Mouse (Mus musculus): ENCODE measurements around the gene Rc3h2.
A peak's percentile ranks its signal among the peaks of the same experiment; 100 is the strongest.

Gene Rc3h2

GRCm38 (mm10) chr2:37338497-37339187, 84.1 kb downstream of the Rc3h2 start:
- peak; percentile 70 for DNase-seq (ENCODE audit: low spot score)

GRCm38 (mm10) chr2:37333321-37333720, 89.4 kb downstream of the Rc3h2 start:
- no peak for DNase-seq (ENCODE audit: low spot score)

- no peak for DNase-seq (ENCODE audit: low spot score)
Observed at GRCm38 (mm10) chr2:37326215-37326614, 96.5 kb downstream of the Rc3h2 start, which contains the start of gene Olfr368. Gene Olfr368, plus strand, starts transcription at chr2:37326515.

Data from embryo, embryonic 10 days (tissue).